Mouse (Mus musculus) megakaryocyte, embryonic 14.5 days (primary cell): ENCODE measurements at regions not wholly inside any gene's neighbourhood (a gene's known extent, or its start where the extent isn't known, plus 50 kb on each side); places are given as distances from the start of the nearest gene placed in this dataset.

Experiments
- FLI1 ChIP-seq: IDR thresholded peaks from 2 replicates; pipeline ENCODE4 v1.6.1; 2012; ENCODE audit warnings: low read length, inconsistent platforms, mixed read lengths
- GATA1 ChIP-seq: IDR thresholded peaks from 3 replicates; pipeline ENCODE4 v1.6.1; 2012; ENCODE audit warnings: mixed read lengths, low read length, inconsistent platforms, borderline replicate concordance

GRCm38 (mm10) chr7:116654466-116654865, 150.3 kb downstream of the Nucb2 start:
- TF ChIP-seq GATA1 (no peak), FLI1 (no peak)
